Mouse (Mus musculus) ES-Bruce4 (cell line): ENCODE results near the gene Etnppl.

ENCODE experiments used
- CTCF ChIP-seq: IDR thresholded peaks from one replicate; pipeline ENCODE4 v1.8.1; 2011; ENCODE audit warnings: low read depth, low read length
- EP300 ChIP-seq: IDR thresholded peaks from 2 replicates; pipeline ENCODE4 v1.6.1; 2011; ENCODE audit warnings: low read depth, low read length; ENCODE audit not compliant: insufficient read depth
- POLR2A ChIP-seq: IDR thresholded peaks from one replicate; pipeline ENCODE4 v1.8.1; 2011; ENCODE audit warnings: low read length; ENCODE audit not compliant: insufficient read depth

DNA sequence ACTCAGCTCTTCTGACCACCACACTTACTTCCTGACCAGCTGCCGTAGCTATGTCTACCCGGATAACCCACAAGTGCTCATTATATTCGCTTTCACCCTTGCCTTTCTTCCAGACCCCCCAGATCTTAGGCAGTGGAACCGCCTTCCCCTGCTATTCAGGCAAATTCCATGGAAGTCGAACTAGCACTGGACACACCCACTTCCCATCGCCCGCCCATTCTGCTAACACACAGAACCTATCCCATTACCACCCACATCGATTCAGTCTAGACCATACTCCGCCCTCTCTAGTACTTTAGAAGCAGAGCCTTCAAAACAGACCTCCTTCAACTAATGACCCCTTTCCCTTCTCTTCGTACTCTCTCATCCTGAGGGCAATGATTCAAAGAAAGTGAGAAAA, 15.8 kb upstream of the Etnppl start:
- no peak for TF ChIP-seq CTCF
- no peak for TF ChIP-seq POLR2A
- TF ChIP-seq EP300: no peak
